Mouse (Mus musculus) small intestine, adult 2 months (tissue): ENCODE measurements at regions not wholly inside any gene's neighbourhood (a gene's known extent, or its start where the extent isn't known, plus 50 kb on each side); places are given as distances from the start of the nearest gene placed in this dataset.

Experiments
- CTCF ChIP-seq: fragments of 200-500 bp; IDR thresholded peaks from 2 replicates; pipeline ENCODE4 v1.5.1; 2012; ENCODE audit warnings: low read depth, mild to moderate bottlenecking, control low read depth, inconsistent platforms, low read length, moderate library complexity, mixed read lengths; ENCODE audit not compliant: insufficient replicate concordance, insufficient read length; ENCODE audit errors: extremely low read depth
- POLR2A ChIP-seq: fragments of 200-500 bp; IDR thresholded peaks from 2 replicates; pipeline ENCODE4 v1.6.1; 2012; ENCODE audit warnings: low read depth, mild to moderate bottlenecking, control low read depth, inconsistent platforms, low read length, moderate library complexity

- TF ChIP-seq CTCF (no peak), POLR2A (no peak)
Observed at GRCm38 (mm10) chr9:87556953-87557394, 174.1 kb downstream of the Tbx18 start.
